Mouse (Mus musculus) left cerebral cortex, postnatal 10 days (tissue): ENCODE results near the gene Cct4. TPM values are rescaled to one million over a fixed set of nuclear protein-coding genes. Genes with fewer than 3 reads are reported as not detected.

Source experiments
- DNase-seq, 2 experiments: peaks; one replicate each; pipeline ENCODE4 v3.0.0; 2021 to 2022; ENCODE audit warnings: low spot score in 2 of 2, mixed read lengths in 1 of 2; ENCODE audit errors: extremely low spot score in 1 of 2
- intact Hi-C: fragments of 180-260 bp; cut with DNase I; formaldehyde crosslinking; loops from one replicate; pipeline ENCODE4 v1.15.1; 2025
- total RNA-seq, 2 experiments: library from RNA; stranded (reverse); gene quantifications; 2 replicates each; pipeline ENCODE4 v1.2.3; 2021

Cct4 gene
- 100 to 1,000 TPM; 129 to 131 TPM for total RNA-seq

GRCm38 (mm10) chr11:22990393-22991126 is at the start of gene Cct4:
TSS of gene Cct4 (plus strand) at chr11:22990519.
- DNase-seq: peak; percentile 90 to 96

GRCm38 (mm10) chr11:22949101-22949500 is 41.2 kb upstream of the Cct4 start:
- DNase-seq: no peak
- intact Hi-C loops: no loop called here

More at GRCm38 (mm10) chr11:22990393-22991126, at the start of gene Cct4:
- intact Hi-C loops: loop anchor here (5.0 to 10.0 kb wide), 2 partner anchors 282 to 584 kb away; no protein-coding TSS in a partner anchor

GRCm38 (mm10) chr11:22950131-22950530 is 40.2 kb upstream of the Cct4 start:
- no peak for DNase-seq
- intact Hi-C loops: no loop called here

GRCm38 (mm10) chr11:22952668-22953067 is 37.7 kb upstream of the Cct4 start:
- no peak for DNase-seq
- intact Hi-C loops: no loop called here

- intact Hi-C loops: loop anchor here (5.0 kb wide), 1 partner anchor 94 kb away; the partner anchor contains the start of gene B3gnt2
These were observed 34.0 kb upstream of the Cct4 start for GRCm38 (mm10) chr11:22956346-22956745.

GRCm38 (mm10) chr11:22956830-22957229 is 33.5 kb upstream of the Cct4 start:
- peak in 1 of 2 experiments; percentile 76 for DNase-seq
- intact Hi-C loops: loop anchor here (5.0 kb wide), 1 partner anchor 95 kb away; the partner anchor contains the start of gene B3gnt2

More at GRCm38 (mm10) chr11:22956346-22956745, 34.0 kb upstream of the Cct4 start:
- no peak for DNase-seq

- DNase-seq: no peak
- intact Hi-C loops: loop anchor here (5.0 kb wide), 1 partner anchor 96 kb away; the partner anchor contains the start of gene B3gnt2
These were observed 32.4 kb upstream of the Cct4 start for GRCm38 (mm10) chr11:22957791-22958374.

GRCm38 (mm10) chr11:22962101-22962500 is 28.2 kb upstream of the Cct4 start:
- DNase-seq: no peak
- intact Hi-C loops: no loop called here

GRCm38 (mm10) chr11:22964401-22964800 is 25.9 kb upstream of the Cct4 start:
- intact Hi-C loops: no loop called here
- DNase-seq: peak in 1 of 2 experiments; percentile 26

GRCm38 (mm10) chr11:22965503-22965902 is 24.8 kb upstream of the Cct4 start:
- DNase-seq: no peak
- intact Hi-C loops: loop anchor here (5.0 kb wide), 2 partner anchors 108 to 333 kb away; no protein-coding TSS in a partner anchor

GRCm38 (mm10) chr11:22969486-22969885 is 20.8 kb upstream of the Cct4 start:
- DNase-seq: peak in 1 of 2 experiments; percentile 42
- intact Hi-C loops: loop anchor here (5.0 kb wide), 2 partner anchors 112 to 337 kb away; no protein-coding TSS in a partner anchor

- intact Hi-C loops: loop anchor here (10.0 kb wide), 1 partner anchor 746 kb away; no protein-coding TSS in a partner anchor
- no peak for DNase-seq
These were observed 19.8 kb upstream of the Cct4 start for GRCm38 (mm10) chr11:22970546-22970945.

GRCm38 (mm10) chr11:22971835-22972709 is 18.2 kb upstream of the Cct4 start, which contains the start of gene Zrsr1:
TSS of gene Zrsr1 (plus strand) at chr11:22972005.
- intact Hi-C loops: loop anchor here (10.0 kb wide), 1 partner anchor 747 kb away; no protein-coding TSS in a partner anchor
- peak; percentile 58 to 76 for DNase-seq

- intact Hi-C loops: loop anchor here (10.0 kb wide), 1 partner anchor 748 kb away; no protein-coding TSS in a partner anchor
- DNase-seq: peak; percentile 70 to 84
These were observed 17.4 kb upstream of the Cct4 start for GRCm38 (mm10) chr11:22972746-22973526.

GRCm38 (mm10) chr11:22973599-22973998 is 16.7 kb upstream of the Cct4 start:
- intact Hi-C loops: loop anchor here (10.0 kb wide), 1 partner anchor 749 kb away; no protein-coding TSS in a partner anchor
- no peak for DNase-seq

- intact Hi-C loops: loop anchor here (10.0 kb wide), 1 partner anchor 753 kb away; no protein-coding TSS in a partner anchor
These were observed 12.1 kb upstream of the Cct4 start for GRCm38 (mm10) chr11:22978215-22978614.

GRCm38 (mm10) chr11:22978711-22979110 is 11.6 kb upstream of the Cct4 start:
- intact Hi-C loops: loop anchor here (10.0 kb wide), 1 partner anchor 754 kb away; no protein-coding TSS in a partner anchor

More at GRCm38 (mm10) chr11:22978215-22978614, 12.1 kb upstream of the Cct4 start:
- no peak for DNase-seq

More at GRCm38 (mm10) chr11:22978711-22979110, 11.6 kb upstream of the Cct4 start:
- no peak for DNase-seq
